Mouse (Mus musculus) liver, adult 2 months (tissue): Measurements from ENCODE around the gene Ssc4d. TPM values are rescaled to one million over a fixed set of nuclear protein-coding genes. Genes with fewer than 3 reads are reported as not detected.

Source experiments
- DNase-seq: peaks from one replicate; pipeline ENCODE4 v3.0.0-alpha.2; 2011; ENCODE audit warnings: low read depth, low spot score; ENCODE audit errors: extremely low read depth
- H3K27ac ChIP-seq: fragments of 200-500 bp; replicated peaks from 2 replicates; pipeline ENCODE4 v1.5.1; 2012; ENCODE audit warnings: low read depth, mild to moderate bottlenecking, control low read depth, inconsistent platforms, low read length; ENCODE audit not compliant: insufficient read depth
- H3K27me3 ChIP-seq: fragments of 200-500 bp; 2 replicates; pipeline ENCODE4 v1.6.1; 2012; ENCODE audit warnings: mild to moderate bottlenecking, moderate library complexity, low read length, inconsistent platforms; ENCODE audit not compliant: control insufficient read depth, insufficient read depth
- H3K36me3 ChIP-seq: fragments of 200-500 bp; 2 replicates; pipeline ENCODE4 v1.6.1; 2012; ENCODE audit warnings: low read length, inconsistent platforms; ENCODE audit not compliant: control insufficient read depth, insufficient read depth
- H3K4me1 ChIP-seq: fragments of 200-500 bp; 2 replicates; pipeline ENCODE4 v1.6.1; 2011; ENCODE audit warnings: low read length; ENCODE audit not compliant: control insufficient read depth, insufficient read depth
- H3K4me3 ChIP-seq: fragments of 200-500 bp; 2 replicates; pipeline ENCODE4 v1.5.1; 2011; ENCODE audit warnings: low read depth, mild to moderate bottlenecking, control low read depth, low read length, moderate library complexity; ENCODE audit not compliant: insufficient read depth
- H3K79me2 ChIP-seq: fragments of 200-500 bp; 2 replicates; pipeline ENCODE4 v1.6.1; 2012; ENCODE audit warnings: inconsistent platforms, mild to moderate bottlenecking, low read length, moderate library complexity; ENCODE audit not compliant: control insufficient read depth, insufficient read depth
- H3K9ac ChIP-seq: fragments of 200-500 bp; 2 replicates; pipeline ENCODE4 v1.6.1; 2012; ENCODE audit warnings: low read depth, mild to moderate bottlenecking, control low read depth, inconsistent platforms, low read length
- CTCF ChIP-seq: fragments of 200-500 bp; IDR thresholded peaks from 2 replicates; pipeline ENCODE4 v1.5.1; 2011; ENCODE audit warnings: low read depth, low read length, control low read depth
- POLR2A ChIP-seq: fragments of 200-500 bp; IDR thresholded peaks from 2 replicates; pipeline ENCODE4 v1.6.1; 2011; ENCODE audit warnings: low read length, control low read depth; ENCODE audit not compliant: insufficient read depth; ENCODE audit errors: extremely low read depth
- WGBS: fragments of 180-500 bp; shearing (Covaris S2); methylation state at CpG from one replicate; pipeline ENCODE4 v1.1.7; 2018; 5-methylcytosine and 5-hydroxymethylcytosine counted together
- polyA plus RNA-seq: library from polyadenylated mRNA; depleted of rRNA; stranded (reverse); fragments of >200 nt; gene quantifications from 2 replicates; pipeline ENCODE4 v1.2.3, GENCODE M21; 2012
- total RNA-seq: library from RNA; depleted of rRNA; stranded (reverse); fragments of >200 nt; gene quantifications from 2 replicates; pipeline ENCODE4 v1.2.3, GENCODE M21; 2014

Ssc4d gene
- total and polyA plus RNA-seq, 2 experiments = 4.8 to 6.5 TPM

GRCm38 (mm10) chr5:135996162-135996561, 21.8 kb upstream of the Ssc4d start:
- Histone ChIP-seq H3K27ac (no peak overlapping the region), H3K4me1 (peaks cover 7% of the 10 kb centered on the region), H3K36me3 (0 out of 2 replicates have a peak, but pooled peaks cover 3% of the 10 kb centered on the region), H3K9ac (no peak overlapping the region), H3K4me3 (no peak overlapping the region), H3K27me3 (no peaks in the 10 kb centered on the region), H3K79me2 (no peaks in the 10 kb centered on the region)
- DNase-seq = peak; percentile 54
- WGBS = 40% methylated on average over 8 of the region's 8 CpGs
- no peak for TF ChIP-seq CTCF
- TF ChIP-seq POLR2A = no peak

DNA sequence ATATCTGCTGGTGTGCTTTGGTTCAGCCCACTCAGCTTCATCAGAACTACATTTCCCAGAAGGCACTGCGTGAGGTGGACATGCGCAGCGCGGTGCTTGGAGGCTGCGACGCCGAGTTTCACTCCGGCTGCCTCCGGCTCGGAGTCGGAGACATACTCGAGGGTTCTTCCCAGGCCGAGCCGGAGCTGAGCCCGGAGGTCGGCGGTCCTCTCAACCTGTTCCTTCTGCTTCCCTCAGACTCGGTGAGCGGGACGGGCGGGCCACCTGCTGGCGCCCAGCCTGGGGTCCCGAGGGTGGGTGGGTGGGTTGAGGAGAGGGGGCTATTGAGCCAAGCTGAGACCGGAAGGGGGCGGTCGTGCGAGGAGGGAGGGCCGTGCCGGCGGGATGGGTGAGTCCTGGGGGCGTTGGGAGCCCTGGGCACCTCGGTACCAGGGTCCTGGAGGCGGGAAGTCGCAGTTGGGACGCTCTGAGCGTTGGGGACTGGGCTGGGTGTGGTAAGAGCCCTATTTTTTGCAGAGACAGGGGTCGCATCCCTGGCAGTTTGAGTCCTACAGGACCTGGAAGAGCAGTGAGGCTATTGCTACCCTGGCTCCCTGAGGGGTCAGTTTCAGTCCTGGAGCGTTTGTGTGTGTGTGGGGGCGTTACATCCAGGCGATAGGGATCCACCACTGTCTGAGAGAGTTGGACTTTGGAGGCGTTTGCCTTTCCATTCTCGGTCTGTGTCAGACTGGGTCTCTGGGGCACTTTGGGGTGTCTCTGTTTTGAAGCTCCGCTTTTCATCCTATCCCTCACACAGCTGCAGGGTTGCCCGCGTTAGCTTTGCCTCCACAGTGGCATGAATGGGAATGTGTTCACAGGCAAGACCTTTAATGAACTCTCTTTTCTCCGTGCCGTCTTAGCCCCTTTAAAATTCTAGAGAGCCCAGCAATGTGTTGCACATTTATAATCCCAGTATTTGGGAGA, 20.7 kb upstream of the Ssc4d start, which contains the start of gene Dtx2:
Dtx2 (plus strand) TSS at position 76 of the 963 bp plus-strand sequence.
- TF ChIP-seq CTCF (peak; percentile 18; the same call in 1 of the 2 replicates), POLR2A (peak; percentile 90)
- H3K79me2 ChIP-seq = no peaks in the 10 kb centered on the region
- H3K4me3 ChIP-seq = peak within 1 kb of the TSS; percentile 79
- H3K4me1 ChIP-seq = peaks cover 7% of the 10 kb centered on the region; the same call in 1 of the 2 replicates
- 1% methylated on average over 47 of the region's 47 CpGs for WGBS
- no peak within 1 kb of the TSS; the same call in 1 of the 2 replicates for H3K27ac ChIP-seq
- H3K36me3 ChIP-seq = 0 out of 2 replicates have a peak, but pooled peaks cover 3% of the 10 kb centered on the region
- peak within 1 kb of the TSS; percentile 83 for H3K9ac ChIP-seq
- no peaks in the 10 kb centered on the region for H3K27me3 ChIP-seq
- DNase-seq = peak; percentile 79

GRCm38 (mm10) chr5:135994335-135994724, 20.0 kb upstream of the Ssc4d start:
- TF ChIP-seq POLR2A (no peak), CTCF (no peak)
- Histone ChIP-seq H3K9ac (no peak overlapping the region), H3K79me2 (no peaks in the 10 kb centered on the region), H3K36me3 (0 out of 2 replicates have a peak, but pooled peaks cover 3% of the 10 kb centered on the region), H3K27me3 (no peaks in the 10 kb centered on the region), H3K4me3 (no peak overlapping the region), H3K27ac (no peak overlapping the region), H3K4me1 (peaks cover 7% of the 10 kb centered on the region; the same call in 1 of the 2 replicates)
- 60% methylated on average over 8 of the region's 8 CpGs for WGBS
- no peak for DNase-seq

GRCm38 (mm10) chr5:135993381-135993965, 19.1 kb upstream of the Ssc4d start:
- TF ChIP-seq CTCF (no peak), POLR2A (no peak)
- Histone ChIP-seq H3K4me1 (peaks cover 7% of the 10 kb centered on the region; the same call in 1 of the 2 replicates), H3K4me3 (no peak overlapping the region), H3K79me2 (no peaks in the 10 kb centered on the region), H3K9ac (no peak overlapping the region), H3K36me3 (0 out of 2 replicates have a peak, but pooled peaks cover 3% of the 10 kb centered on the region), H3K27me3 (no peaks in the 10 kb centered on the region), H3K27ac (no peak overlapping the region)
- 67% methylated on average over 5 of the region's 5 CpGs for WGBS
- DNase-seq = no peak

- TF ChIP-seq POLR2A (no peak), CTCF (no peak)
- Histone ChIP-seq H3K9ac (no peak overlapping the region), H3K27me3 (no peaks in the 10 kb centered on the region), H3K4me3 (no peak overlapping the region), H3K4me1 (peaks cover 3% of the 10 kb centered on the region; the same call in 1 of the 2 replicates), H3K79me2 (no peaks in the 10 kb centered on the region), H3K36me3 (no peaks in the 10 kb centered on the region), H3K27ac (no peak overlapping the region)
- peak; percentile 36 for DNase-seq
- 81% methylated on average over 5 of the region's 5 CpGs for WGBS
Measured at GRCm38 (mm10) chr5:135990601-135991000, 16.3 kb upstream of the Ssc4d start.
